Mouse (Mus musculus) heart, postnatal 14 days (tissue): ENCODE results near the gene Disc1. TPM values are rescaled to one million over a fixed set of nuclear protein-coding genes. Genes with fewer than 3 reads are reported as not detected.

Experiments
- DNase-seq, 2 experiments: peaks; one replicate each; pipeline ENCODE4 v3.0.0; 2021 to 2022
- intact Hi-C: fragments of 180-260 bp; cut with DNase I; formaldehyde crosslinking; loops from one replicate; pipeline ENCODE4 v1.15.1; 2025
- total RNA-seq, 2 experiments: library from RNA; stranded (reverse); gene quantifications; 2 replicates each; pipeline ENCODE4 v1.2.3; 2021

Gene Disc1
- total RNA-seq, 2 experiments from 2014 or later: 3.1 to 3.9 TPM

DNA sequence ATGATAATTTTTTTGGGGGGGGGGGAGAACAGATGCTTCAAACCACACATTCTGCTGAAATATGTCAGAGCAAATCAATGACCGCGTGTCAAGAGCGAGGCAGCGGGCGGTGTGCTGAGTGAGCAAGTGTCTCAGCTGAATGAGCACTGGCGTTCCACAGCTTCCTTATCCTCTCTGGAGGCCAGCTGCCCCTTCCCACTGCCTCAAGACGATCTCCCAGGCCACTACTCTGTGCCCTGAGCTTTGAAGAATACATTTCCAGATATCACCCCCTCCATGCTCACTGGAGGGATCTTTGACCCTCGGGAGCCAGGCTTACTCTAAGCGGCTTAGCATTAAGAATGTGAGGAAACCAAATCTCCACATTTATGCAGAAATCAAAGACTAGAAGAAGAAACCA lies 59.2 kb downstream of the Disc1 start:
- no peak for DNase-seq
- intact Hi-C loops: no loop called here

- DNase-seq: no peak
- intact Hi-C loops: no loop called here
Measured at GRCm38 (mm10) chr8:125113831-125114230, 59.8 kb downstream of the Disc1 start.

DNA sequence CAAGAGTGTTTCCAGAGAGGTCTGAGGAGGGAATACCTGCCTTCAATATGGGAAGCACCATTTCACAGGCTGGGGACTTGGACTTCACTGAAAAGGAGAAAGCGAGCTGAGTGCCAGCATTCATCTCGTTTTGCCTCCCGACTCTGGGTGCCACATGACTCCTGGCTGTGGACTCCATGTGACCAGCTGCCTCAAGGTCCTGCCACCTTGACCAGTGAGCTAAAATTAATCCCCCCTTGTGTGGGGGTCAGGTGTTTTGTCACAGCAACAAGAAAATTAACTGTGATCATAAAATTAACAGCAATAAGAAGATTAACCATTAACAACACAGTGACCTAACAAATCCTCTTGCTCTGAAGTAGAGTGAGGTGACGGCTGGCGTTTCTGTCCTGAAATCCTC lies 61.3 kb downstream of the Disc1 start:
- no peak for DNase-seq
- intact Hi-C loops: no loop called here

DNA sequence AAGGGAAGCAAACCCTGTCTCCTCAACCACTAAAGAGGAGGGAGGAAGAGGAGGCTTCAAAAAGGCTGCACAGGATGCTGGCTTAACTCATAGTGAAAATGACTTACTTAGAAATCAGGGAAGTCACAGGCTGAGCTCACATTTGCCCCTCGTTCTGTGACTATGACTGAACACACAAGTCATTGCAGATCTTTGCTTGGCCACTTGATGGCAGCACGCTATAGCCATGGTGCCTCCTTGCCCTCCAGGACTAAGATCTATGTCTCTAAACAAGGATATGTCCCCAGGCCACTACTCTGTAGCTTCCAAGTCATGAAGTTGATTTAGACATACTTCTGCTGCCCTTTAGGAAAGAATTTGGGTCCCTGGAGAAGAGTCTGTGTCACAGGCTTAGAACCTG lies 62.6 kb downstream of the Disc1 start:
- intact Hi-C loops: no loop called here
- peak; percentile 65 to 74 for DNase-seq

- no peak for DNase-seq
- intact Hi-C loops: no loop called here
Measured at GRCm38 (mm10) chr8:125126482-125126881, 72.5 kb downstream of the Disc1 start.

- no peak for DNase-seq
- intact Hi-C loops: loop anchor here (2.0 kb wide), 2 partner anchors 443 to 743 kb away; no protein-coding TSS in a partner anchor
Measured at GRCm38 (mm10) chr8:125127621-125128020, 73.6 kb downstream of the Disc1 start.

GRCm38 (mm10) chr8:125128305-125128704 lies 74.3 kb downstream of the Disc1 start:
- intact Hi-C loops: loop anchor here (2.0 kb wide), 2 partner anchors 442 to 742 kb away; no protein-coding TSS in a partner anchor
- DNase-seq: peak; percentile 37 to 69

- intact Hi-C loops: loop anchor here (5.0 kb wide), 1 partner anchor 36 kb away; no protein-coding TSS in a partner anchor
- DNase-seq: no peak
Measured at GRCm38 (mm10) chr8:125130835-125131234, 76.8 kb downstream of the Disc1 start.

DNA sequence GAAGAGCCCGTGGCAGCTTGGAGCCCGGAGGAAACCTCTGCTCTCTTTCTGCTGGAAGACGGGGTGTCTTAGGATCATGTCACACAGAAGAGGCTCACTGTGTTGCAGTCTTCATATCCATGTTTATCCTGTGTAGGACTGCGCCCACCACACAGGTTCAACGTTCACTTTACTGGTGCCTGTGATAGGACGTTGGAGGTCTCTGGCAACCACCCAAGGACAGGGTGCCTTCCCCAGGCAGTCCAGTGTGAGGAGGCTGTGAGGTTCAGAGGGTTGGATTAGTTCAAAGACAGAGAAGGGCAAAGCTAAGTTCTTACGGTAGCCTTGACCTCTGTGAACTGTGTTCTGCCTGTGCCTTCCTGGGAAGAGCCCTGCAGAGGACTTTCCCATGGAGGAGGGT lies 77.3 kb downstream of the Disc1 start:
- DNase-seq: no peak
- intact Hi-C loops: loop anchor here (5.0 kb wide), 1 partner anchor 36 kb away; no protein-coding TSS in a partner anchor

DNA sequence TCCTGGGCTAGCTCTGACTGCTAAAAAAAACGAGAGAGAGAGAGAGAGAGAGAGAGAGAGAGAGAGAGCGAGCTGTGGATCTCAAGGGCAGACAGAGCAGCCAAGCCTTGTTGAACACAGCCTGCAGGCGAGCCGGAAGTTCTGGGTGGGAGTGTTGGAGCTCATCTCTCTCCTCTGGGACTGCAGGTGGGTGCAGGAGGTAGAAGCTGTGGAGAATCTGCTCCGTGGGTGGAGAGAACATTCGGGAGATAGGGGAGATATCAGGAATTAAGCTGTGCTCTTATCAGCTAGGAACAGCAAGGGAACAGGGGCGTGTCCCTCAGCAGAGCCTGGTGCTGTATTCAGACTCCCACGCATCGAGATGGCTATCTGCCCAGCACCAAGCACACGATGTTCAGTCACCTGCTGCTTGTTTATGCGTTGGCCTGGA lies 79.7 kb downstream of the Disc1 start:
- intact Hi-C loops: loop anchor here (5.0 kb wide), 1 partner anchor 34 kb away; no protein-coding TSS in a partner anchor
- peak; percentile 66 to 76 for DNase-seq

- intact Hi-C loops: loop anchor here (5.0 kb wide), 1 partner anchor 32 kb away; no protein-coding TSS in a partner anchor
- DNase-seq: peak; percentile 18 to 25
Measured at GRCm38 (mm10) chr8:125134876-125135275, 80.9 kb downstream of the Disc1 start.

DNA sequence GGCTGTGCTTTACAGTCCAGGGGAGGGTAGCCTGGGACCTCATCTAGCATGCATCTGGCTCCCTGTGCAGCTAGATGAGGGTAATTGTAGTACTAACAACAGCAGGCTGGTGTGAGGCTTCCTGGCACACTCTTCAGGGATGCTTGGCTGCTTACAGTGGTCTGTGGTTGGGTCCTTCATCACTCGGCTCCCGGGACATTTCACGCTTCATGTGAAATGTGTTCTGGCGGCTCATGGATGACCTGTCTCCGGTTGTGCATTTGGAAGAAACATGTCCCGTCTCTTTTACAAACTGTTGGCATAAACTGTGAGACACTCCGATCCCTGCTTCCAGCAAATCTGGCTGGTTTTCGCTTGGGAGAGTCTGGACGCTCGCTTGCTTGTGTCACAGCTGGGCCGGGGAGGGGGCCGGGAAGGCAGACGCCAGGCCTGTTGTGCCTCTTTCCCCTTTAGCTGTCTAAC lies 85.7 kb downstream of the Disc1 start:
- intact Hi-C loops: no loop called here
- no peak for DNase-seq

DNA sequence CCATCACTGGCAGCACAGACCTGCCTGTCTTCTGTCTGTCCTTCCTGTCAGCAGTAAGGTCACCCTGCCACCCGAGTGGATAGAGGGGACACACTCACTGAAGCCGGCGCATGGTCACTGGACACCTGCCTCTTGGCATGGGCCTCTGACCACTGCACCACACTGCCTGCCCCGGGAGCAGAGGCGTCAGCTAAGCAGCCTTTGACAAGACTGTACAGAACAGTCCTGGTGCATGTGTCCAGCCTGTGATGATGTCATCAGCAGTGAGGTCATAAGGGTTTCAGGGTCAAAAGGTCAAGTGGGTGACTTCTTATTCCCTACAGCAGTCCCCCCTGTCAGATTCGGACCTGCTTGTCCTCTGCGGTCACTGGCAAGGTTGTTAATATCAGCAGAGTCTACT lies 87.0 kb downstream of the Disc1 start:
- no peak for DNase-seq
- intact Hi-C loops: no loop called here

DNA sequence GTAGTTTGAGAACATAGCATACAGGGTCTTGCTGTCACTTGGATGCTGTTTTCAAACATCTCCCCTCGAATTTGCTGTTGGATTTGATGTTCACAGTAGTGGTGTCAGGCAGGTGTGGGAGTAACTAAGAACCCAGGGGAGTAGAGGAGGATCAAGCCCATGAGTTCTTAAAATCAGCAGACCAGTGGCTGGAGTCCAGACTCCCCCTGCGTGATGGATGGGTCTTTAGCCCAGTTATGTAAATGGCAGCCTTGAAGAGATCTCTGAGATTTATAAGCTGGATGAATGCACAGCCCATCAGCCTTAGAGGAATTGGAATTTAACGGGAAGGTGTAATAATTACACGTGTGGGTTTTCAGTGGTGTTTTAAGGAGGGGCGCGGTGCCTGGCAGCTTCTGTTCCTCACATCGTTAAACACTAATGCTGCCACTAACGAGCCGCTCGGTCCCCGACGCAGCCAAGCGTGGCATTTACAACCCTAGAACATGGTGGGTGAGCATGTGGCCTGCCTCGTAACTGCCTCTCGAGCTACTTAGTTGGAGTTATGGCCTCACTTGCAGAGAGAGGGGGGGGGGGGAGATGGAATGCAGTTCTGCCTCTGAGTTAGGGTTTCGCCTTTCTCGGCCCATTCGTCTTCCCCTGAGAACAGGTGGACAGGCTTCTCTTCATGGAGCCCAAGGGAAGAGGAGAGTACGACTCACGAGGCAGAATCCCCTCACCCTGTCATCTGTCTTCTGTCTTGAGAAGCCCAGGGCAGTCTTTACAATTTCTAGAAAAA lies 103.1 kb downstream of the Disc1 start:
- intact Hi-C loops: no loop called here
- no peak for DNase-seq

DNA sequence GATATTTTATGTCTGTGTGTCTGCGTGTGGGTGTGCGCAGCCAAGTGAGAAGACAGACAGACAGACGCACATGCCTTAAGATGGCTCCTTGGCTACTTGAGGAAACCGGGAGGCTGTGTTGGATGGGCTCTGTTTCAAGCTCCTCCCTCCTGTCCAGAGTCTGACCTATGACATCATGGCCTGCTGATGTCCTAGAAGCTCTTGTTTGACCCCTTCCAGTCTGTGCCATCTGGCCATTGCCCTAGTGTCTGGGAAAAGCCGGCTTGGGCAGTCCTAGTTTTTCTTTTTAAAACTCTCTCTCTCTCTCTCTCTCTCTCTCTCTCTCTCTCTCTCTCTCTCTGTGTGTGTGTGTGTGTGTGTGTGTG lies 103.6 kb downstream of the Disc1 start:
- peak in 1 of 2 experiments; percentile 27 for DNase-seq
- intact Hi-C loops: no loop called here

- intact Hi-C loops: no loop called here
Measured at GRCm38 (mm10) chr8:125159387-125159786, 105.4 kb downstream of the Disc1 start.

GRCm38 (mm10) chr8:125163491-125163890 lies 109.5 kb downstream of the Disc1 start:
- intact Hi-C loops: loop anchor here (1.0 kb wide), 1 partner anchor 708 kb away; no protein-coding TSS in a partner anchor
- DNase-seq: no peak

More at GRCm38 (mm10) chr8:125159387-125159786, 105.4 kb downstream of the Disc1 start:
- no peak for DNase-seq

DNA sequence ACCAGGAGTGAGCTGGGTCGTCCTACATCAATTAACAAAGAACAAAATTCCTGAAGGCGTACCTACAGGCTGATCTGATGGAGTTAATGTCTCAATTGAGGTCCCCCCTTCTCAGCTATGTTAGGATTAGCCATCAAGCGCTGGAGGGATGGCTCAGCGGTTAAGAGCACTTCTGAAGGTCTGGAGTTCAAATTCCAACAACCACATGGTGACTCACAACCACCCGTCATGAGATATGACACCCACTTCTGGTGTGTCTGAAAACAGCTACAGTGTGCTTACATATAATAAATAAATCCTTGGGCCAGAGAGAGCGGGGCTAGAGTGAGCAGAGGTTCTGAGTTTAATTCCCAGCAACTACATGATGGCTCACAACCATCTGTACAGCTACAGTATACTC lies 109.9 kb downstream of the Disc1 start:
- intact Hi-C loops: loop anchor here (1.0 kb wide), 2 partner anchors 97 to 707 kb away; no protein-coding TSS in a partner anchor
- no peak for DNase-seq

- intact Hi-C loops: loop anchor here (5.0 kb wide), 2 partner anchors 33 to 407 kb away; no protein-coding TSS in a partner anchor
- peak; percentile 69 to 79 for DNase-seq
Measured at GRCm38 (mm10) chr8:125165505-125166446, 111.8 kb downstream of the Disc1 start.

DNA sequence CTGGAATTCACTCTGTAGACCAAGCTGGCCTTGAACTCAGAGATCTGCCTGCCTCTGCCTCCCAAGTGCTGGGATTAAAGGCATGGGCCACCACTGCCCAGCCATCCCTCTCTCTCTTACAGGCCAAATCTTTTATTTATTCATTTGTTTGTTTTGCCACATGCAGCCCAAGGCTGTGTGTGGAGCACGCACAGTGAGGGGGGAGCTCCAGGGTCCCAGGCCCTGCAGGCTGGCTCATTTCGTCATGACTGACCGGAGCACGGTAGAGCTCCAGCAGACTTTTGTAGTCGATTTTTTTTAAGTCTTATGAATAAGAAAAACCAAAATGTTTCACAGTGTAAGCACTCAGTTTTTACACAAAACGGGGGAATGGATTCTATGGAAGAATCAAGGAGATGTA lies 112.5 kb downstream of the Disc1 start:
- no peak for DNase-seq
- intact Hi-C loops: loop anchor here (5.0 kb wide), 2 partner anchors 34 to 406 kb away; no protein-coding TSS in a partner anchor
